Mouse (Mus musculus): ENCODE data around the gene Stk38l.
"Not testable (repeated sequence)": the region's sequence is repeated elsewhere in the genome, so short reads cannot be mapped to it uniquely, and the experiment has no call there.

Stk38l gene

DNA sequence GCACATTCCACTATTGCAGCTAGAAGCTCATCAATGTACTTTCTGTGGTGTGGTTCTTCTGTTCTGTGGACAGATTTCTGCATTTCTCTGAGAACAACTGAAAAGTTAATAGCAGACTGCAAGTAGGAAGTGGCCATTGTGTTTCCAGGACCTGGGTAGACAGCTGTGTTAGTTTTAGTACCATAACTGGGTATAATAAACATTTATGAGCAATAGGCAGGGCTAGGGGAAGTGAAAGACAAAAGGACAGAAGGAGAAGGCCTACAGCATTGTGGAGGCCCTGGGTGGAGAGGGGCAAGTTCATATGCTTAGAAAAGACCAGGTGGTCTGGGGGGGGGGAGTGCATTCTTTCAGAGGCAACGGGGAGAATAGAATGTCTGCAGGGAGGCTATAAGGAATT lies 8.8 kb downstream of the Stk38l start:
- DNase-seq (ENCODE audit: low spot score in 2 of 2), result no peak

GRCm38 (mm10) chr6:146738889-146739288 lies 14.1 kb downstream of the Stk38l start:
- DNase-seq (ENCODE audit: low spot score in 2 of 2), result no peak

GRCm38 (mm10) chr6:146740724-146741123 lies 15.9 kb downstream of the Stk38l start:
- no peak for DNase-seq (ENCODE audit: low spot score in 2 of 2)

GRCm38 (mm10) chr6:146741986-146742635 lies 17.3 kb downstream of the Stk38l start:
- no peak for DNase-seq (ENCODE audit: low spot score in 2 of 2)

DNA sequence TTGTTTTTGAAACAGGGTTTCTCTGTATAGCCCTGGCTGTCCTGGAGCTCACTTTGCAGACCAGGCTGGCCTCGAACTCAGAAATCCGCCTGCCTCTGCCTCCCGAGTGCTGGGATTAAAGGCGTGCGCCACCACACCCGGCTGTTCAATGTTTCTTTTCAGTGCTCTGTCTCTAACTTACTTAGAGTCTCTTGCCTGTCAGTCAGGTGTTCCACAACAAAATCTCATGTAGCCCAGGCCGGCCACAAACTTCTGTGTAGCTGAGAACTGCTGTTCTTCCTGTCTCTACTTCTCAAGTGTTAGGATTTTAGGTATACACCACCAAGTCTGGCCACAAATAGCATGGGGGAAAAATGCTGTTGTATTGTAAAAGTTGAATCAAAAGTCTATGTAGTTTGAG lies 19.5 kb downstream of the Stk38l start:
- DNase-seq (ENCODE audit: low spot score in 2 of 2), result not testable (repeated sequence)

DNA sequence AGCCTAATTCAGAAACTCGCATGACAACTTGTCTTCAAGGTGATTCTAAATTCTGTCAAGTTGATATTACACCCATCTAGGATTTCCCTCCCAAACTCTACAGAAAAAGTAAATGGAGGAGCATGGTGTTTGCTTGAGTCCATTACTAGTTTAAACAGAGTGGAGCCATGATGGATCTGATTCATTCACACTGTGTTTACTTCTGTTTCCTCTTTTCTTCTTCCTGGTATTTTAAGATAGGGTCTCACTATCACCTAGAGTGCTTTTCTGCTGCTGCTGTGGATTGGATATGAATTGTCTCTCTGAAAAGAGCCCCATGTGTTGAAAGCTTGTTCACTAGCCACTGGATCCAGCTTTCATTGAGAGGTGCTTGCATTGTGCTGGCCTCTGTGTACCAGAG lies 20.4 kb downstream of the Stk38l start:
- DNase-seq (ENCODE audit: low spot score in 2 of 2), result no peak

DNA sequence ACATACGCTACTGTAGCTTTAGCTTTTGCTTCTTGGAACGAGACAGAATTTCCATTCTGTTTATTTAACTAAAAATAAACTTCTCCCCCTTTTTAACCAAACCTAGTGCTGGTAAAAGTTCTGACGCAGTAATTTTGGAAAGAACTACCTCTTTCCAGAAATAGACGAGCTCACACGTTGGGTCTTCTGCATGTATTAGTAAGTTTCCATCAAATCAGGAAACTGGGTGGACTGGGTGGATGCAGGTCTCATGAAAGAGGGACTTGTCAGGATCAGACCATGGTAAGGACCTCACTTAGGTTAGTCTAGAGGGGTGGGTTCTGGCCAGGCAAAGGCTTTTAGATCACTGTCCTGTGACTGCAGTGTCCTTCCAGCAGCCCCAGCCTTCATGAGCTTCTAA lies 21.8 kb downstream of the Stk38l start:
- no peak for DNase-seq (ENCODE audit: low spot score in 2 of 2)

GRCm38 (mm10) chr6:146747057-146747456 lies 22.3 kb downstream of the Stk38l start:
- DNase-seq (ENCODE audit: low spot score in 2 of 2), result no peak

DNA sequence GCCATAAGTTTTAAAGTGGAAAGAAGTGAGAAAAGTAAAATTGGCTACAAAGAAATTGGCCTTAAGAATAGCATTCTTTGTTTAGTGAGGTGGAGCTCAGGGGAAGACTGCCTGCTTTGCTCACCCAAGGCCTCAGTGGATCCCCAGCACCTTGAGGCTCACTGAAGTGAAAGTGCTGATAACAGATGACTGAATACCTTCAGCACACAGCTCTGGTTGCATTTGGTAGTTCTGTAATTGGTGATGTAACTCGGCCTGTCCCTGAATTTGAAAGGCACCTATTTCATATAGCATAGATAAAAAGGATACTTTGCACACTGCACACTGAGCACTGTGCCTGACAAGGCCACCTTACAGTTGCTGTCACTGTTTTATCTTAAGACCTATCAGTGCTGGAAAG lies 23.5 kb downstream of the Stk38l start:
- DNase-seq (ENCODE audit: low spot score in 2 of 2), result no peak

GRCm38 (mm10) chr6:146751671-146752070 lies 26.9 kb downstream of the Stk38l start:
- DNase-seq (ENCODE audit: low spot score in 2 of 2), result no peak

- no peak for DNase-seq (ENCODE audit: low spot score in 2 of 2)
Measured at GRCm38 (mm10) chr6:146752178-146752577, 27.4 kb downstream of the Stk38l start.

GRCm38 (mm10) chr6:146752612-146753011 lies 27.8 kb downstream of the Stk38l start:
- DNase-seq (ENCODE audit: low spot score in 2 of 2), result no peak

DNA sequence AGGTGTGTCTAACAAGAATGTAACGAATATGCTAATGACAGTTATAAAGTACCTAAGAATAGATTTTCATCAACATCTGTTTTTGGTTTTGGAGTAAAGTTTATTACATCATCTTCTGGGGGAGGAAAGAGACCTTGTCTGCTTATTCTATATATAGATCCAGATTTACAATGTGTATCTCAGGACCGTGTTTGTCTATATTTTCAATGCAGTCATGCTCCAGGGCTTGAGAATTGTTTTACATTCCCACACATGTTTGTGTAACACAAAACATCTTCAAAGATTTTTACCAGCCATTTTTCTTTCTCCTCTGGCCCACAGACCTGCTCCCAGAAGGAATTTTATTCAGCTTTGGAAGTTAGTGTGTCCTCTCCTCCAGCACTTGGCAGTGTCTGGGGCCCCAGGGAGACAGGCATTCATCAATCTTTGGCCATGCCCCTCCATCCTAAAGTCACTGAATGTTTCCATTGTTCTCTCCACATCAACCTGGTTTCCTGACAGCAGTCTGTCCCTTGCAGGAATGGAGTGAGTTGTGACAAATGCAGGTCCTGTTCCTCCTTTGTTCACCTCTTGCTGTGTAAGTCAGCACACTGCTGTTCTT lies 28.9 kb downstream of the Stk38l start:
- DNase-seq (ENCODE audit: low spot score in 2 of 2), result no peak

DNA sequence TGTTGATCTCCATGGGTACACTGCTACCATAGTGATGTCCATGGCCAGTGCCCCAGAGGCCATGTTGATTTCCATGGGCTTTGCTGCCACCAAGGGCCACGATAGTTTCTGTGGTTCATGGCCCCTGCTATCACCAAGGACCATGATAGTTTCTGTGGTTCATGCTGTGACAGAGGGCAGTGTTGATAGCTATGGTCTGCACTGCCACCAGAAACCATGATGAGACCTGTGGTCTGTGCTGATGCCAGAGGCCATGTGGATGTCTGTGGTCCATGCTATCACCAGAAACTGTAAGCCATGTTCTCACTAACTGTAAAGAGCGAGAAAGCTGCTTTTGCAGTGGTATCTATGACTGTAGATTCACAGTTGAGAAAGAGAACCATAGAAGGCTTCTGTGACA lies 30.3 kb downstream of the Stk38l start:
- no peak for DNase-seq (ENCODE audit: low spot score in 2 of 2)

DNA sequence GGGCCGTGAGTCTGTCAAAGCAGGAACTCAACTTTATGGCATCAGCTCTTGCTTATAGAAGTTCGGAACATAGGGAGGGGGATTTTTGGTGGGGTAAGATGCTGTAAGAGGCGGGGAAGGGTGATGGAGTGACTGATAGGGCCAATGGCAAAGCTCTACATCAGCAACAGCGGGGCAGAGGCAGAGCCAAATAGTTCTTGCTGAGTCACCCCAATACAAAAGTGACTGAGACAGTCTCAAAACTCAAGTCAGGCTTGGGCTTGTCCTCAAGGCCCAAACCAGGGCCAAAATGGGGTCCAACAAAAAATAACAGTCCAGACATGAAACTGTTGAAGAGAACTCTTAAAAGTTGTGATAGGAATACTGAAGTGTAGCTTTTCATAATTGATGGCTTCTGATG lies 30.9 kb downstream of the Stk38l start:
- no peak for DNase-seq (ENCODE audit: low spot score in 2 of 2)

DNA sequence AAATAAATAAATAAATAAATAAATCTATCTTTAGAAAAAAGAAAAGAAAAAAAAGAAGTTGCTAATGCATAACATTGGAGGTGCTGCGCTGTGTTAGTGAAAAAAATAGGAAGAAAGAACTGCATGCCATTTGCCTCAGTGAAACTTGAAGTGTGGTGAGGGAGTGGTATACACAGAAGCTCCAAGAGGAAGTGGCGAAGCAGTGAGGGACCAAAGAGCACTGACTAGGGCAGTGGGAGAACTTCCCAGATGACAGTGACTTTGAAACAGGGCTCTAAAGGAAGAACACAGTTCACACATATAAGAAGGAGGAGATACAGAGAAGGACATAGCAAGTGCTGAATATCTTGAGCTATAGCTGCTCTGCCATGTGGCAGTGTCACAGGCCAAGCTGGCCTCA lies 34.2 kb downstream of the Stk38l start:
- no peak for DNase-seq (ENCODE audit: low spot score in 2 of 2)

DNA sequence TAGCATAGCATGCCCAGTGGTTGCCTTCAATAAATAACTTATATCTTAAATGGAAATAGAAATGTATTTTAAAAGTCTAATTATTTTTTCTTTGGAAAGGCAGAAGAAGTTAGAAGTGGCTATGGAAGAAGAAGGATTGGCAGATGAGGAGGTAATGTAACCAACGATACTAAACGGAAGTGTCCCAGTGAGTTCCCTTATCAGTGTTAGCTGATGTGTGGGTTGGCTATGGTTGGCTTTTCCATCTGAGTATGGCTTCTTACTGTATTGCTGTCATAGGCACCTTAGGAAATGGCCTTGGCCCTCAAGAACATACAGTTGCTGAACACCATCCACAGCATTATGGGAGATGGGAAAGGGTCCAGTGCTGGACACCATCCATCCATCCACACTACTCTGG lies 35.2 kb downstream of the Stk38l start:
- no peak for DNase-seq (ENCODE audit: low spot score in 2 of 2)

- no peak for DNase-seq (ENCODE audit: low spot score in 2 of 2)
Measured at GRCm38 (mm10) chr6:146760736-146761135, 35.9 kb downstream of the Stk38l start.

DNA sequence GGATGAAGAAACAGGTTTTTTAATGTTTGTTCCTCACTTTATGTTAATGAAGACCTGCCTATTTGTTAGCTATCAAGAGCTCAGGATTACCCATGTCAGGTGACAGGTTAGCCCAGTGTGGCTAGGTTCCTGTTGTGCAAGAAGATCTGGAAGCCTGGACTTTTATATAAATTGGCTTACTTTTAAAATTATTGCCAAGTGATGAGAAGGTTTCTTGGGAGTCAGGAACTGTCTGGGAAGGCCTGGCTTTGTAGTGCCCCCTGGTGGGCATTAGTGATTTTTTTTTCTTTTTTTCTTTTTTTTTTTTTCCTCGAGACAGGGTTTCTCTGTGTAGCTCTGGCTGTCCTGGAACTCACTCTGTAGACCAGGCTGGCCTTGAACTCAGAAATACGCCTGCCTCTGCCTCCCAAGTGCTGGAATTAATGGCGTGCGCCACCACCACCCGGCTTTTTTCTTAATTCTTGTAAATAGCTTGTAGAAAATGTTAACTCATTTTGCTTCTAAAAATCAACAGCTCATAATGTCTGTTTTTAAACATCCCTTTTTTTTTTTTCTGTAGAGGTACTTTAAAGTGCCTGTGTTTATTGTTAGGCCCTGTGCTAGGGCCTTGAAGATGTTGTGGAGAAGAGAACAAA lies 37.6 kb downstream of the Stk38l start:
- no peak for DNase-seq (ENCODE audit: low spot score in 2 of 2)

GRCm38 (mm10) chr6:146764593-146764992 lies 39.8 kb downstream of the Stk38l start:
- no peak for DNase-seq (ENCODE audit: low spot score in 2 of 2)

DNA sequence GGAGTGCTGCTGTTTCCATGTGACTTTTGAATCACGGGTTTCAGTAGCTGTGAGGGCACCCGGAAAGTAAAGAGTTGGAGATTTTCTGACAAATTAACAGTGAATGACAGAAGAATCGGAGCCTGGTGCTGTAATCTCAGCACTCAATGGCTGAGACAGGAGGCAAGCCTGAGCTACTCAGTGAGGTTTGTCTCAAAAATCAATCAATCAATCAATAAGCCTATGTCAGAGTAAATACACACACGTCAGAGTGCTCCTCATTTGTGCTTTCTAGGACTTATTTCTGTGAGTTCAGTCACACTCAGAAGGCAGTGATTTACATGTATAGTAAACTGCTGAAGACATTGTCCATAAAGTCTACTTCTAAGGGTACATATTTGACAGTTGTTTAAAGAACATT lies 40.5 kb downstream of the Stk38l start:
- no peak for DNase-seq (ENCODE audit: low spot score in 2 of 2)

- DNase-seq (ENCODE audit: low spot score in 2 of 2), result no peak
Measured at GRCm38 (mm10) chr6:146768813-146769404, 44.1 kb downstream of the Stk38l start.
